Mouse (Mus musculus): ENCODE data around the gene Gm21887. TPM values are rescaled to one million over a fixed set of nuclear protein-coding genes. Genes with fewer than 3 reads are reported as not detected.
"Not testable (repeated sequence)": the region's sequence is repeated elsewhere in the genome, so short reads cannot be mapped to it uniquely, and the experiment has no call there.

Gene Gm21887
- polyA plus RNA-seq (2014; fragmentation: Nextera tagmentation; extraction: Ambion mirVana) = 174 and 175 TPM in 2 replicates

DNA sequence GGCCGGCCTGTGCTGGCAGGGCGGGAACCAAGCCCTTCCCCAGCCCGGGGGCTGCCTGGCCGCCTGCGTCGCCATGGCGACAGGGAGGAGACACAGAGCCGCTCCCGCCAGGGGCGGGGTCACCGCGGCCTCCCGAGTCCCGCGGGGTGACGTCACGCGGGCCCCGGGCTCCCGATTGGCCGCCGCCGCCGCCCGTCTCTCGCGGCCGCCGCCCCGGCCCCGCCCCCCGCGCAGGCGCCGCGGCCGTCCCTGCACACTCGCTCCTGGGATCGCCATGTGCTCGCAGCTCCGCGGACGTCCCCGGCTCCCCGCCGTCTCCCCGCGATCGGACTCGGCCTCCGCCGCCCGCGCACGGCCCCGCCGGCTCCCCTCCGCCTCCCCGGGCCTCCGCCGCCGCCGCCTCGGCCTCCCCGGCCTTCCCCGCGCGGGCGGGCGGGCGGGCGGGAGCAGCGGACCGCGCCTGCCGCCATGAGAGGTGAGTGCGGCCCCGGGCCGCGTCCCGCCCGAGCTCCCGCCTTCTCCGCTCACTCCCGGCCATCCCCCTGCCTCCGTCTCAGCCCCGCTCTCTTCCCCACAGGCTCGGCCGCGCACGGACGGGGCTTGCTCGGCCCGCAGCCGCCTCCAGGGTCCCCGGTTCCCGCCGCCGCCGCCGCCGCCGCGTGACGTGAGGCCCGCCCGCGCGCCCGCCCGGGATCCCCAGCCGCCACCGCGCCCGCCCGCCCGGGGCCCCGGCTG, at the start of gene Gm21887:
Gene Gm21887 (plus strand): TSS at position 644 of the 735 bp plus-strand sequence.
- not testable (repeated sequence) for H3K27me3 ChIP-seq (ENCODE audit: control insufficient read depth, insufficient read depth, low read length); H3K36me3 ChIP-seq (ENCODE audit: control insufficient read depth, insufficient read depth, low read length)
- WGBS = 68% methylated on average over 116 of the region's 118 CpGs
- ATAC-seq (ENCODE audit: low FRiP score) (peak; percentile 88), DNase-seq (ENCODE audit: low spot score) (peak; percentile 96)
- Histone ChIP-seq H3K4me2 (replicated peaks; ENCODE audit: low read depth, low read length) (0 out of 2 replicates have a peak within 1 kb of the TSS, but pooled peaks have one; percentile 17), H3K9ac (ENCODE audit: low read depth, low read length) (peak within 1 kb of the TSS; percentile 64), H3K4me1 (replicated peaks; ENCODE audit: control insufficient read depth, insufficient read depth, low read length) (peaks cover 12% of the 10 kb centered on the region), H3K27ac (ENCODE audit: low read depth, low read length) (peak within 1 kb of the TSS; percentile 58), H3K9me3 (ENCODE audit: control insufficient read depth, low read length) (peaks cover 28% of the 10 kb centered on the region), H3K4me3 (ENCODE audit: low read depth, low read length) (peak within 1 kb of the TSS; percentile 42)

GRCm38 (mm10) chrX:169969337-169969736, 40.1 kb upstream of the Gm21887 start:
- Histone ChIP-seq H3K27ac (ENCODE audit: low read depth, low read length) (no peak overlapping the region), H3K36me3 (ENCODE audit: control insufficient read depth, insufficient read depth, low read length) (peaks cover 9% of the 10 kb centered on the region), H3K4me2 (replicated peaks; ENCODE audit: low read depth, low read length) (no peak overlapping the region), H3K9ac (ENCODE audit: low read depth, low read length) (no peak overlapping the region), H3K27me3 (ENCODE audit: control insufficient read depth, insufficient read depth, low read length) (no peaks in the 10 kb centered on the region), H3K4me1 (replicated peaks; ENCODE audit: control insufficient read depth, insufficient read depth, low read length) (no peaks in the 10 kb centered on the region), H3K9me3 (ENCODE audit: control insufficient read depth, low read length) (0 out of 2 replicates have a peak, but pooled peaks cover 2% of the 10 kb centered on the region), H3K4me3 (ENCODE audit: low read depth, low read length) (no peak overlapping the region)
- DNase-seq (ENCODE audit: low spot score) (no peak), ATAC-seq (ENCODE audit: low FRiP score) (no peak)
- WGBS = 89% methylated on average over 1 of the region's 1 CpGs

DNA sequence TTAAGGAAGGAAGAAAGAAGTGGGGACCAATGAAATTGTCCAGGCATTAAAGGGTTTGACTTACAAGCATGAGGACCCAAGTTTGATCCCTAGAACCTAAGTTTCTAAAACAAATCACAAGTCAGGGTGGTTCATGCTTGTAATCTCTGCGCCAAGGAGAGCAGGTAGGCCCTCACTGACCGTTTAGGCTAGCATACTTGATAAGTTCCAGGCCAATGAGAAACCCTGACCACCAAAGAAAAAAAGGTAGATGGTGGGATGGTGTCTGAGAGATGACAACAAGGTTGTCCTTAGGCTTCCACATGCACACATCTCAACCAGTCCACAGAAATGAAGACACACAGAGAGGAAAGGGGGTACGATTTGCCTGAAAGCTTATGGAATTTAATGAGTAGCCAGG, 39.7 kb upstream of the Gm21887 start:
- not testable (repeated sequence) for DNase-seq (ENCODE audit: low spot score); H3K4me3 ChIP-seq (ENCODE audit: low read depth, low read length); H3K9ac ChIP-seq (ENCODE audit: low read depth, low read length); H3K4me2 ChIP-seq (replicated peaks; ENCODE audit: low read depth, low read length); H3K4me1 ChIP-seq (replicated peaks; ENCODE audit: control insufficient read depth, insufficient read depth, low read length); H3K27ac ChIP-seq (ENCODE audit: low read depth, low read length); H3K9me3 ChIP-seq (ENCODE audit: control insufficient read depth, low read length); H3K36me3 ChIP-seq (ENCODE audit: control insufficient read depth, insufficient read depth, low read length); H3K27me3 ChIP-seq (ENCODE audit: control insufficient read depth, insufficient read depth, low read length)
- 88% methylated on average over 3 of the region's 3 CpGs for WGBS
- peak; percentile 32 for ATAC-seq (ENCODE audit: low FRiP score)

DNA sequence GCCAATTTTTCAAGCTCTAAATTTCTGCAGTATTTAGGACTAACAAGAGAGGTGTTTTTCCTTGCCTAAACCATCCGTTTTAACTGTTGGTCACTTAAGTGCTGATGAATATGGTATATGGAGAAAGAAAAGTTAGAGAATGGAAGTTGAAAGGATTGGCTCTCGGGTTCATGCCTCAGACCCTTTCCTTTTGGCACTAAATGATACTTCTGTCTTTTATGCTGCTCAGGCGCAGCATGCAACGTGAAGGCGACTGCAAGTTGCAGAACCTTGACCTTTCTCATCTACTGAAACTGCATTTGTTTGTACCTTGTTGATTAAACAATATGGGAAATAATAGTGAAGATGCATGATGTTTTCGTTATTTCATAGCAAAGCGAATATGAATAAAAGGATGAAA, 38.9 kb upstream of the Gm21887 start:
- WGBS = 90% methylated on average over 7 of the region's 7 CpGs
- not testable (repeated sequence) for ATAC-seq (ENCODE audit: low FRiP score); H3K4me1 ChIP-seq (replicated peaks; ENCODE audit: control insufficient read depth, insufficient read depth, low read length); H3K4me2 ChIP-seq (replicated peaks; ENCODE audit: low read depth, low read length); H3K9me3 ChIP-seq (ENCODE audit: control insufficient read depth, low read length); H3K9ac ChIP-seq (ENCODE audit: low read depth, low read length); H3K27me3 ChIP-seq (ENCODE audit: control insufficient read depth, insufficient read depth, low read length); H3K36me3 ChIP-seq (ENCODE audit: control insufficient read depth, insufficient read depth, low read length); H3K27ac ChIP-seq (ENCODE audit: low read depth, low read length); H3K4me3 ChIP-seq (ENCODE audit: low read depth, low read length); DNase-seq (ENCODE audit: low spot score)

GRCm38 (mm10) chrX:169971562-169971961, 37.9 kb upstream of the Gm21887 start:
- H3K36me3 ChIP-seq (ENCODE audit: control insufficient read depth, insufficient read depth, low read length); ATAC-seq (ENCODE audit: low FRiP score); DNase-seq (ENCODE audit: low spot score); H3K4me3 ChIP-seq (ENCODE audit: low read depth, low read length); H3K4me2 ChIP-seq (replicated peaks; ENCODE audit: low read depth, low read length); H3K4me1 ChIP-seq (replicated peaks; ENCODE audit: control insufficient read depth, insufficient read depth, low read length); H3K9ac ChIP-seq (ENCODE audit: low read depth, low read length); H3K27me3 ChIP-seq (ENCODE audit: control insufficient read depth, insufficient read depth, low read length); H3K27ac ChIP-seq (ENCODE audit: low read depth, low read length); H3K9me3 ChIP-seq (ENCODE audit: control insufficient read depth, low read length): not testable (repeated sequence)
- WGBS = 89% methylated on average over 6 of the region's 6 CpGs

DNA sequence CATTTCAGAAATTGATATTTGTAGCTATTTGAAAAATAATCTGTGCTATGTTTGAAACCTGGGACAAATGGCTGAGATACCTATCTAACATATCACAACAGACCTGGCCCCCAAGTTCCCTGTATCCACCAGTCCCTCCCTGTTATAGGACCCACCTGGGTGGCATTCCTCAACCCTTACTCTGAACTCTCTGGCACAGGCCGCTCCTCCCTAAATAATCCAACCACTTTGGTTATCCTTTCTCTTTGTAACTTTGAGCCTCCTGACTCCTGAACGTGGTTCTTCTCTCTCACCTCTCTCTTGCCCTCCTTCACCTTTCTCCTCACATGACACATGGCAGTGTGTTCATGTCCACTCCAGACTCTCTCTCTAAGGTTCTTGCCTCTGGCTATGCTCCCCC, 37.3 kb upstream of the Gm21887 start:
- 86% methylated on average over 2 of the region's 2 CpGs for WGBS
- H3K9ac ChIP-seq (ENCODE audit: low read depth, low read length); DNase-seq (ENCODE audit: low spot score); H3K4me1 ChIP-seq (replicated peaks; ENCODE audit: control insufficient read depth, insufficient read depth, low read length); H3K27ac ChIP-seq (ENCODE audit: low read depth, low read length); H3K27me3 ChIP-seq (ENCODE audit: control insufficient read depth, insufficient read depth, low read length); H3K4me2 ChIP-seq (replicated peaks; ENCODE audit: low read depth, low read length); H3K4me3 ChIP-seq (ENCODE audit: low read depth, low read length); H3K9me3 ChIP-seq (ENCODE audit: control insufficient read depth, low read length); H3K36me3 ChIP-seq (ENCODE audit: control insufficient read depth, insufficient read depth, low read length): not testable (repeated sequence)
- peak; percentile 46; the same call in 1 of the 2 replicates for ATAC-seq (ENCODE audit: low FRiP score)

GRCm38 (mm10) chrX:169972791-169973494, 36.5 kb upstream of the Gm21887 start:
- not testable (repeated sequence) for ATAC-seq (ENCODE audit: low FRiP score); H3K9me3 ChIP-seq (ENCODE audit: control insufficient read depth, low read length); DNase-seq (ENCODE audit: low spot score); H3K4me2 ChIP-seq (replicated peaks; ENCODE audit: low read depth, low read length); H3K9ac ChIP-seq (ENCODE audit: low read depth, low read length); H3K4me1 ChIP-seq (replicated peaks; ENCODE audit: control insufficient read depth, insufficient read depth, low read length); H3K4me3 ChIP-seq (ENCODE audit: low read depth, low read length); H3K27me3 ChIP-seq (ENCODE audit: control insufficient read depth, insufficient read depth, low read length); H3K36me3 ChIP-seq (ENCODE audit: control insufficient read depth, insufficient read depth, low read length); H3K27ac ChIP-seq (ENCODE audit: low read depth, low read length)
- 77% methylated on average over 6 of the region's 6 CpGs for WGBS

GRCm38 (mm10) chrX:169973806-169974205, 35.7 kb upstream of the Gm21887 start:
- H3K36me3 ChIP-seq (ENCODE audit: control insufficient read depth, insufficient read depth, low read length); H3K4me1 ChIP-seq (replicated peaks; ENCODE audit: control insufficient read depth, insufficient read depth, low read length); DNase-seq (ENCODE audit: low spot score); H3K9ac ChIP-seq (ENCODE audit: low read depth, low read length); H3K27me3 ChIP-seq (ENCODE audit: control insufficient read depth, insufficient read depth, low read length); ATAC-seq (ENCODE audit: low FRiP score); H3K9me3 ChIP-seq (ENCODE audit: control insufficient read depth, low read length); H3K27ac ChIP-seq (ENCODE audit: low read depth, low read length); H3K4me2 ChIP-seq (replicated peaks; ENCODE audit: low read depth, low read length); H3K4me3 ChIP-seq (ENCODE audit: low read depth, low read length): not testable (repeated sequence)
- WGBS = 58% methylated on average over 3 of the region's 3 CpGs

GRCm38 (mm10) chrX:169974456-169974855, 35.0 kb upstream of the Gm21887 start:
- not testable (repeated sequence) for H3K9ac ChIP-seq (ENCODE audit: low read depth, low read length); H3K27me3 ChIP-seq (ENCODE audit: control insufficient read depth, insufficient read depth, low read length); H3K4me2 ChIP-seq (replicated peaks; ENCODE audit: low read depth, low read length); H3K4me3 ChIP-seq (ENCODE audit: low read depth, low read length); H3K9me3 ChIP-seq (ENCODE audit: control insufficient read depth, low read length); ATAC-seq (ENCODE audit: low FRiP score); H3K27ac ChIP-seq (ENCODE audit: low read depth, low read length); DNase-seq (ENCODE audit: low spot score); H3K4me1 ChIP-seq (replicated peaks; ENCODE audit: control insufficient read depth, insufficient read depth, low read length)
- 66% methylated on average over 4 of the region's 4 CpGs for WGBS
- peaks cover 10% of the 10 kb centered on the region for H3K36me3 ChIP-seq (ENCODE audit: control insufficient read depth, insufficient read depth, low read length)

All from hindbrain, embryonic 11.5 days (tissue).